Mouse (Mus musculus) MEL (cell line): ENCODE data around the gene Baiap2. TPM values are rescaled to one million over a fixed set of nuclear protein-coding genes. Genes with fewer than 3 reads are reported as not detected.

Experiments
- DNase-seq: peaks from one replicate; pipeline ENCODE4 v3.0.0; 2011; ENCODE audit warnings: low read depth, low spot score
- H3K27ac ChIP-seq: 2 replicates; pipeline ENCODE4 v1.5.1; 2012; ENCODE audit warnings: low read depth, mild to moderate bottlenecking, control low read depth, low read length, moderate library complexity; ENCODE audit not compliant: control insufficient read depth
- H3K27me3 ChIP-seq, 2 experiments: fragments of 150-350 bp in 1 of 2; sonication (generic) in 1 of 2; 2 replicates each; pipeline ENCODE4 v1.6.1; 2012; ENCODE audit warnings: low read length in 2 of 2, mild to moderate bottlenecking in 2 of 2, improper control_type of control experiment in 1 of 2, moderate library complexity in 1 of 2; ENCODE audit not compliant: insufficient read depth in 2 of 2, control insufficient read depth in 1 of 2
- H3K36me3 ChIP-seq, 2 experiments: 2 replicates each; pipeline ENCODE4 v1.6.1; 2012 to 2014; ENCODE audit warnings: low read length in 2 of 2, improper control_type of control experiment in 1 of 2, inconsistent platforms in 1 of 2, mild to moderate bottlenecking in 1 of 2; ENCODE audit not compliant: insufficient read depth in 2 of 2, control insufficient read depth in 1 of 2
- H3K4me1 ChIP-seq, 2 experiments: fragments of 150-350 bp in 1 of 2; sonication (generic) in 1 of 2; 2 replicates each; pipeline ENCODE4 v1.6.1; 2012; ENCODE audit warnings: low read length in 2 of 2, improper control_type of control experiment in 1 of 2, mild to moderate bottlenecking in 1 of 2; ENCODE audit not compliant: insufficient read depth in 2 of 2, control insufficient read depth in 1 of 2
- H3K4me3 ChIP-seq, 2 experiments: fragments of 150-350 bp in 1 of 2; sonication (generic) in 1 of 2; 2 replicates each; pipeline ENCODE4 v1.5.1; 2012; ENCODE audit warnings: low read depth in 2 of 2, low read length in 2 of 2, mild to moderate bottlenecking in 2 of 2, moderate library complexity in 2 of 2, control low read depth in 1 of 2, improper control_type of control experiment in 1 of 2; ENCODE audit not compliant: control insufficient read depth in 1 of 2, insufficient read depth in 1 of 2
- H3K79me2 ChIP-seq: 2 replicates; pipeline ENCODE4 v1.6.1; 2012; ENCODE audit warnings: mild to moderate bottlenecking, low read length, moderate library complexity; ENCODE audit not compliant: control insufficient read depth, poor library complexity, insufficient read depth
- H3K9ac ChIP-seq: 2 replicates; pipeline ENCODE4 v1.6.1; 2012; ENCODE audit warnings: low read depth, mild to moderate bottlenecking, control low read depth, low read length, moderate library complexity; ENCODE audit not compliant: control insufficient read depth, poor library complexity, severe bottlenecking
- H3K9me3 ChIP-seq: fragments of 150-350 bp; sonication (generic); replicated peaks from 2 replicates; pipeline ENCODE4 v1.6.1; 2012; ENCODE audit warnings: mild to moderate bottlenecking, low read length, improper control_type of control experiment, moderate library complexity; ENCODE audit not compliant: insufficient read depth
- BHLHE40 ChIP-seq: IDR thresholded peaks from 2 replicates; pipeline ENCODE4 v1.6.1; 2012; ENCODE audit warnings: low read depth, mild to moderate bottlenecking, inconsistent platforms, low read length, improper control_type of control experiment, borderline replicate concordance
- CHD1 ChIP-seq: IDR thresholded peaks from 2 replicates; pipeline ENCODE4 v1.6.1; 2012; ENCODE audit warnings: low read depth, mild to moderate bottlenecking, inconsistent platforms, low read length, improper control_type of control experiment
- CHD2 ChIP-seq: IDR thresholded peaks from 2 replicates; pipeline ENCODE4 v1.6.1; 2011; ENCODE audit warnings: low read length, improper control_type of control experiment
- CTCF ChIP-seq, 3 experiments: IDR thresholded peaks in 2 of 3; conservative IDR thresholded peaks in 1 of 3; 2 replicates each; pipeline ENCODE4 v1.5.1; 2011 to 2012; ENCODE audit warnings: low read length in 3 of 3, low read depth in 2 of 3, mild to moderate bottlenecking in 2 of 3, improper control_type of control experiment in 1 of 3, inconsistent platforms in 1 of 3, mixed read lengths in 1 of 3, moderate library complexity in 1 of 3; ENCODE audit not compliant: control insufficient read depth in 1 of 3, insufficient read depth in 1 of 3, poor library complexity in 1 of 3, severe bottlenecking in 1 of 3
- E2F4 ChIP-seq: IDR thresholded peaks from 2 replicates; pipeline ENCODE4 v1.6.1; 2011; ENCODE audit warnings: low read depth, low read length, improper control_type of control experiment, borderline replicate concordance
- ELF1 ChIP-seq: IDR thresholded peaks from 2 replicates; pipeline ENCODE4 v1.6.1; 2014; ENCODE audit warnings: low read depth, mild to moderate bottlenecking, inconsistent platforms, low read length, improper control_type of control experiment, moderate library complexity
- EP300 ChIP-seq, 2 experiments: IDR thresholded peaks; 2 replicates each; pipeline ENCODE4 v1.6.1; 2011; ENCODE audit warnings: improper control_type of control experiment in 2 of 2, low read length in 2 of 2, low read depth in 1 of 2, mild to moderate bottlenecking in 1 of 2
- ETS1 ChIP-seq: IDR thresholded peaks from 2 replicates; pipeline ENCODE4 v1.6.1; 2012; ENCODE audit warnings: low read depth, mild to moderate bottlenecking, inconsistent platforms, low read length, improper control_type of control experiment, moderate library complexity
- GATA1 ChIP-seq: IDR thresholded peaks from 2 replicates; pipeline ENCODE4 v1.6.1; 2011; ENCODE audit warnings: low read depth, low read length, improper control_type of control experiment
- MAFK ChIP-seq: IDR thresholded peaks from 2 replicates; pipeline ENCODE4 v1.6.1; 2011; ENCODE audit warnings: low read depth, mild to moderate bottlenecking, low read length, improper control_type of control experiment, borderline replicate concordance
- MAX ChIP-seq: IDR thresholded peaks from 2 replicates; pipeline ENCODE4 v1.6.1; 2011; ENCODE audit warnings: low read length, improper control_type of control experiment
- MEF2A ChIP-seq: IDR thresholded peaks from 2 replicates; pipeline ENCODE4 v1.6.1; 2014; ENCODE audit warnings: low read depth, mild to moderate bottlenecking, inconsistent platforms, low read length, improper control_type of control experiment; ENCODE audit not compliant: poor library complexity, insufficient replicate concordance, severe bottlenecking; ENCODE audit errors: extremely low read depth
- MXI1 ChIP-seq: IDR thresholded peaks from 2 replicates; pipeline ENCODE4 v1.6.1; 2011; ENCODE audit warnings: mild to moderate bottlenecking, low read depth, low read length, improper control_type of control experiment
- MYB ChIP-seq: IDR thresholded peaks from 2 replicates; pipeline ENCODE4 v1.6.1; 2011; ENCODE audit warnings: mild to moderate bottlenecking, low read depth, low read length, improper control_type of control experiment
- NELFE ChIP-seq: IDR thresholded peaks from 2 replicates; pipeline ENCODE4 v1.6.1; 2011; ENCODE audit warnings: low read depth, low read length, improper control_type of control experiment
- POLR2A ChIP-seq, 2 experiments: IDR thresholded peaks; 2 replicates each; pipeline ENCODE4 v1.6.1; 2011 to 2012; ENCODE audit warnings: low read length in 2 of 2, mild to moderate bottlenecking in 2 of 2, control low read depth in 1 of 2, improper control_type of control experiment in 1 of 2, low read depth in 1 of 2, moderate library complexity in 1 of 2; ENCODE audit not compliant: control insufficient read depth in 1 of 2, insufficient read depth in 1 of 2, poor library complexity in 1 of 2
- POLR2AphosphoS2 ChIP-seq: IDR thresholded peaks from 2 replicates; pipeline ENCODE4 v1.6.1; 2011; ENCODE audit warnings: low read length, improper control_type of control experiment
- POLR2AphosphoS5 ChIP-seq: IDR thresholded peaks from 2 replicates; pipeline ENCODE4 v1.6.1; 2012; ENCODE audit warnings: low read depth, borderline replicate concordance, mild to moderate bottlenecking, inconsistent platforms, low read length, moderate library complexity, mixed read lengths
- RCOR1 ChIP-seq: IDR thresholded peaks from 2 replicates; pipeline ENCODE4 v1.6.1; 2012; ENCODE audit warnings: low read depth, mild to moderate bottlenecking, inconsistent platforms, low read length, improper control_type of control experiment
- SIN3A ChIP-seq: IDR thresholded peaks from 2 replicates; pipeline ENCODE4 v1.6.1; 2012; ENCODE audit warnings: low read length, improper control_type of control experiment, inconsistent platforms
- TAL1 ChIP-seq: IDR thresholded peaks from 2 replicates; pipeline ENCODE4 v1.6.1; 2012; ENCODE audit warnings: mild to moderate bottlenecking, inconsistent platforms, low read length, moderate library complexity, mixed read lengths
- TBP ChIP-seq: IDR thresholded peaks from 2 replicates; pipeline ENCODE4 v1.8.0; 2011; ENCODE audit warnings: low read depth, low read length, improper control_type of control experiment
- TCF12 ChIP-seq: IDR thresholded peaks from 2 replicates; pipeline ENCODE4 v1.6.1; 2014; ENCODE audit warnings: low read depth, mild to moderate bottlenecking, inconsistent platforms, low read length, improper control_type of control experiment, moderate library complexity
- USF1 ChIP-seq: IDR thresholded peaks from 2 replicates; pipeline ENCODE4 v1.6.1; 2014; ENCODE audit warnings: low read depth, mild to moderate bottlenecking, inconsistent platforms, low read length, improper control_type of control experiment, moderate library complexity
- USF2 ChIP-seq, 2 experiments: IDR thresholded peaks; 2 replicates each; pipeline ENCODE4 v1.6.1; 2011 to 2012; ENCODE audit warnings: improper control_type of control experiment in 2 of 2, low read length in 2 of 2, borderline replicate concordance in 1 of 2, inconsistent platforms in 1 of 2, low read depth in 1 of 2, mild to moderate bottlenecking in 1 of 2; ENCODE audit not compliant: insufficient read depth in 1 of 2
- ZKSCAN1 ChIP-seq: IDR thresholded peaks from 2 replicates; pipeline ENCODE4 v1.6.1; 2012; ENCODE audit warnings: low read depth, mild to moderate bottlenecking, inconsistent platforms, low read length, improper control_type of control experiment, moderate library complexity
- ZMIZ1 ChIP-seq: IDR thresholded peaks from 2 replicates; pipeline ENCODE4 v1.6.1; 2012; ENCODE audit warnings: low read depth, mild to moderate bottlenecking, inconsistent platforms, low read length, improper control_type of control experiment, moderate library complexity
- ZNF384 ChIP-seq: IDR thresholded peaks from 2 replicates; pipeline ENCODE4 v1.6.1; 2012; ENCODE audit warnings: low read depth, mild to moderate bottlenecking, inconsistent platforms, low read length, improper control_type of control experiment
- polyA plus RNA-seq, 2 experiments: library from polyadenylated mRNA; stranded (reverse) in 1 of 2; unstranded in 1 of 2; fragments of >175 nt in 1 of 2; fragments of >200 nt in 1 of 2; gene quantifications; 2 replicates each; pipeline versions ENCODE4 v1.2.1 to v1.2.4; 2012; ENCODE audit warnings: low replicate concordance in 2 of 2, low read depth in 1 of 2; ENCODE audit not compliant: insufficient read length in 2 of 2, insufficient read depth in 1 of 2, missing spikeins in 1 of 2
- total RNA-seq: library from RNA; depleted of rRNA; stranded (reverse); fragments of 300-350 nt; gene quantifications from 2 replicates; pipeline ENCODE4 v1.2.3, GENCODE M21; 2012

Gene Baiap2
- total and polyA plus RNA-seq, 3 experiments: 27.5 to 31.3 TPM; not detected in 1

GRCm38 (mm10) chr11:119952429-119953224 lies 10.1 kb downstream of the Baiap2 start:
- peaks cover 5% of the 10 kb centered on the region; the same call in 1 of the 2 replicates for H3K79me2 ChIP-seq
- peaks cover 33 to 43% of the 10 kb centered on the region in 2 experiments for H3K4me1 ChIP-seq
- peaks cover 0 to 39% of the 10 kb centered on the region in 2 experiments; a peak in 2 of 4 replicates for H3K36me3 ChIP-seq
- no peaks in the 10 kb centered on the region for H3K27me3 ChIP-seq
- no peak overlapping the region for H3K4me3 ChIP-seq
- no peak overlapping the region for H3K9ac ChIP-seq
- peak overlapping the region; percentile 25 for H3K27ac ChIP-seq
- peak; percentile 92 for DNase-seq
- no peaks in the 10 kb centered on the region for H3K9me3 ChIP-seq
- TF ChIP-seq CHD1: no peak
- no peak for TF ChIP-seq USF1
- no peak for TF ChIP-seq MAFK
- no peak for TF ChIP-seq ZKSCAN1
- no peak for TF ChIP-seq ZNF384
- no peak for TF ChIP-seq POLR2AphosphoS2
- TF ChIP-seq E2F4: no peak
- no peak for TF ChIP-seq NELFE
- TF ChIP-seq ELF1: peak; percentile 32; the same call in 1 of the 2 replicates
- no peak for TF ChIP-seq POLR2AphosphoS5
- TF ChIP-seq SIN3A: peak; percentile 60
- no peak for TF ChIP-seq ZMIZ1
- TF ChIP-seq MEF2A: 0 out of 2 replicates have a peak, but pooled peaks have one; percentile 15
- no peak for TF ChIP-seq USF2 (IDR thresholded peaks at IDR 0.05; ENCODE audit: borderline replicate concordance in 1 of 2, insufficient read depth in 1 of 2, low read depth in 1 of 2, low read length in 2 of 2)
- no peak for TF ChIP-seq MYB
- TF ChIP-seq POLR2A (IDR thresholded peaks at IDR 0.05; ENCODE audit: control insufficient read depth in 1 of 2, insufficient read depth in 1 of 2, low read depth in 1 of 2, low read length in 2 of 2, poor library complexity in 1 of 2): no peak
- TF ChIP-seq BHLHE40: peak; percentile 50; the same call in 1 of the 2 replicates
- TF ChIP-seq TAL1: no peak; the same call in 1 of the 2 replicates
- TF ChIP-seq TCF12: peak; percentile 58
- TF ChIP-seq GATA1: no peak
- TF ChIP-seq RCOR1: peak; percentile 69
- TF ChIP-seq MAX: no peak
- TF ChIP-seq TBP: peak; percentile 46; the same call in 1 of the 2 replicates
- TF ChIP-seq EP300 (IDR thresholded peaks at IDR 0.05; ENCODE audit: low read depth in 1 of 2, low read length in 2 of 2): peak; percentile 61 to 73
- peak; percentile 79 for TF ChIP-seq ETS1
- TF ChIP-seq MXI1: no peak
- TF ChIP-seq CTCF (IDR thresholded peaks at IDR 0.05 in 2 of 3, conservative IDR thresholded peaks at IDR 0.05 in 1 of 3; ENCODE audit: control insufficient read depth in 1 of 3, insufficient read depth in 1 of 3, low read depth in 2 of 3, low read length in 3 of 3, poor library complexity in 1 of 3, severe bottlenecking in 1 of 3): no peak
- TF ChIP-seq CHD2: peak; percentile 48
- TF ChIP-seq, all 39 proteins: peak for 10
